Mouse (Mus musculus) erythroblast, adult 5-6 weeks (primary cell): ENCODE data around the gene Dicer1. TPM values are rescaled to one million over a fixed set of nuclear protein-coding genes. Genes with fewer than 3 reads are reported as not detected.

ENCODE experiments used
- ATAC-seq: replicated peaks from 2 replicates; pipeline ENCODE4 v1.8.0; 2016; ENCODE audit warnings: moderate number of reproducible peaks, mild to moderate bottlenecking, moderate TSS enrichment, inconsistent platforms; ENCODE audit not compliant: poor library complexity, low FRiP score, severe bottlenecking
- total RNA-seq, 2 experiments: library from RNA; stranded (forward) in 1 of 2; stranded (reverse) in 1 of 2; fragments of 150-400 nt in 1 of 2; fragments of 200-764, 138-1000 nt in 1 of 2; gene quantifications; 2 replicates each; pipeline versions ENCODE4 v1.2.3 to v1.2.4; 2015 to 2017; ENCODE audit warnings: low replicate concordance in 2 of 2

Gene Dicer1
- total RNA-seq, 2 experiments from 2014 or later = 4.4 to 12.9 TPM

DNA sequence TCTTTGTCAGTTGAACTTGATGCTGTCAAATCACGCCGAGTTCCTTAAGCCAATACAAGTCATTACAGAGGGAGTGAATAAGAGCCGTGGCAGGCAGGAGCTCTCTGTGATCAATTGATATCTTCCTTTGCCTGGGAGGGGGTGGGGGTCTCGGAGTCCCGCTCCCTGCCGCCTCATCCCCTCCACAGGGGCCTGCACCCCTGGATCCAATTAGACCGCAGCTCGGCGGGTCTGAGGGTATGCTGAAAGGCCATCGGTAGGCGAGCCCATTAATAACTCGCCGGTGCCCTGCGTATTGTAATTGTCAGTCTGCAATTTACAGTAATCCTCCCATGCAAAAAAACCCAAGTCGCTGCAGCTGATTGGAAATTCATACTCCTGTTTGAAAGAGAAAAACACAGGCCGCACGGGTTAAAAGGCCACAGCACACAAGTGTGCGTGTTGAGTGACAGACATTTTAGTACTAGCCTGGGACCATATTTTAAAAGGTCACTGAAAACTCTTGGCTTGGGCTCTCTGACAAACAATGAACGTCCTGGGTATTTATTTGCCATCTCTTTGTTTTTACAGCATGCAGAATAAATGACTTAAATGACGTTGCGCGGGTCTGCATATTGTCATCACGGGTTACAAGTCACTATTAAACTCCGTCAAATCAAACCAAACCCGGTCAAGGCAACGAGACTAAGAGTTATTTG lies 72.5 kb downstream of the Dicer1 start:
- ATAC-seq = no peak

DNA sequence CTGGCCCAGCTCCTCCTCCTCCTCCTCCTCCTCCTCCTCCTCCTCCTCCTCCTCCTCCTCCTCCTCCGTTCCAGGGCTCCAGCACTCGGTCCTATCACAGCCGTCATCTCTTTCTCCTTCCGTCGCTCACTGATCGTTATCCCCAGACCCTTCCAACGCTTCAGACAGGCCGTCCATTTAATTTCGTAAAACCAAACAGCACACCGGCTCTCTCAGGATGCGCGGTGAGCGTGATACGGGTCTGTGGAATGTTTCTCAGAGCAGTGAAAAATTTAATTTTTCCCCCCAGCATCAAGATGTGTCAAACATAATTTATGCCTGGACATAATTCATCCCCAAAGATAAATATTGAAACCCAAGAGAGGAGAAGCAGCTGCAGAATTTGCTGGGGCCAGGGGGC lies 73.3 kb downstream of the Dicer1 start:
- ATAC-seq = no peak

DNA sequence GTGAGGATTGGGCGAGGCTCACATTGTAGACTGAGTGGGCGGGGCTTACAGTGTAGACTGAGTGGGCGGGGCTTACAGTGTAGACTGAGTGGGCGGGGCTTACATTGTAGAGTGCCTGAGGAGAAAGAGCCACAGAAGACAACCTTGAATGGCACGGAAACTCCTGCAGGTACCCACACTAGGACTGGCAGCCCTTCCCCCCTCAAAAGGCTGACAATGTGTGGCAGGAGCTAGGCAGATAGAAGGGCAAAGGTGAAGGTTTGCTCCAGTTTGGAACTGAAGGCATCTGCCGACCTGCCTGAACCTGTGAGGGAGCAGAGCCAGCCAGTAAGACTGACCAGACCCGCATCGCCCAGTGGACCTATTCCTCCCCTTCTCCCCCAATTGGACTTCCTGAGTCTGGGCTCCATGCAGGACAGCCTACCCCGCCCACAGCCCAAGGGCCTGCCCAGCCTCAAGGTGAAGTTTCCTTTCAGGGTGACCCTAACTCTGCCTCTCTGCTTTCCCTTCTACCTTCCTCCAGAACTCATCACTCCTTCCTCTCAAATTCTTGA lies 74.3 kb downstream of the Dicer1 start:
- no peak for ATAC-seq

DNA sequence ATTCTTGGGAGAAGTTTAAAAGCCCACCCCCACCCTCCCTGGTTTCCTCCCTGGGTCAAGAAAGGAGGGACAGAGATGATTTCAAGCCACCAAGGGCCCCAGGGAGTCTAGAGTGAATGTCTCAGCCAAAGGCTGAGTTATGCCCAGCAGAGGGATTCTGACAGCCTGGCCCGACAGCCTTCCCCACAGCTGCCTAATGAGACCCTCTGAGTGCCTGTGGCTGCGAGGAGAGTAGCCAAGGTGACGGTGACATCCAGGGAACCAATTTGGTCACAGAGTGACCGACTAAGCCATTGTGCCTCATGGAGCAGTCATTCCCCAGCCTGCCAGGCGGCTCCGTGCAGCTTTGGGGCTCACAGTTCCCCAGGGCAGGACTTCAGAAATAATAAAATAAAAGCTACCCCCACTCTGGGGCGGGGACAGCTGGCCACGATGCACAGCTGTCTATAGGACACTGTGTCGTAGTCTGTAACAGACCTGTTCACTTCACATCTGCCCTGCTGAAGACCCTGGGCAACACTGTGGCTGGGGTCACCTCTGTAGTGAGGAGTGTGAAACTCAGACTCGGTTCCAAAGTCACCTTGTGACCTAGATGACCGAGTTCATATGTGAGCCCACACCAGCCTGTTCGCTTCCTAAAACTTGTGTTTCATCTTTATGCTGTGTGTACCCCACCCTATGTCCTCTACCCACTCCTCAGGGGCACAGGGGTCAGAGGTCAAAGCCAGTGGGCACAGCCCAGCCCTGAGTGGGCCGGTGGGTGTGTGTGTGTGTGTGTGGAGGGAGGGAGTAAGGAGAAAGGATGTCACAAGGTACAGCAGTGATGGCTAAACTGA lies 75.0 kb downstream of the Dicer1 start:
- 0 out of 2 replicates have a peak, but pooled peaks have one; percentile 51 for ATAC-seq

- ATAC-seq = no peak
Measured at GRCm38 (mm10) chr12:104672976-104673375, 78.8 kb downstream of the Dicer1 start.

DNA sequence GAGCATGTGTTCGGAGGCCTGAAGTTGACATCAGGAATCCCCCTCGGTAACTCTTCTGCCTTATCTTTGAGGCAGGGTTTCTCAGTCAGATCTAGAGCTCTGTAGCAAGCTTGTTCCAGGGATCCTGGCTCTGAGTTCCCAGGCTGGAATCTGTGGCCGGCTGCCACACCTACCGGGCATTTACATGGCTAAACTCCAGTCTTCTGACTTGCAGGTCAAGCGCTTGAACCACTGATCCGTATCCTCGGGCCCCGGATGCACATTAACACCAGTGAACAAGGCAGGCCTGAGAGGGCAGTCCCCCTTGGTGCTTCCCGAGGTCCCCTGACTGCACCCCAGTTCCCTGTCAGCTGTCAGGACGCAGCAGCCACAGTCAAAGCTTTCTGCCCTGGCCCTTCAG lies 79.3 kb downstream of the Dicer1 start:
- ATAC-seq = no peak

DNA sequence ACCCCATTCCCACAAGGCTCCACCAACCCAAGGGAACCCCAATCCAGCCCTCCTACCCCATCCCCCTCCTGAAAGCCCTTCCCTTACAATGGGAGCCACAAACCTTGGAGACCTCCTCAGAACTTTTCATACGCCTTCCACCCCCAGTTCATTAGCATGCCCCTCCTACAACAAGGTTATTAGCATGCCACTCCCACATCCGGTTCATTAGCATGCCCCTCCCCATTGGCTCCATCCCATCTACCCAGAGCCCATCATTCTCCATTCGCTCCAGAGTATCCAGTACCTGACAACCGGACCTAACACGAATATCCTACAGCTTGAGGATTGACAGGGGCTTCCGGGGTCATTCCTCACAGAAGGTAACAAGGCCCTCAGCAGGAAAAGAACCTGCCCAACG lies 83.9 kb downstream of the Dicer1 start:
- no peak for ATAC-seq

DNA sequence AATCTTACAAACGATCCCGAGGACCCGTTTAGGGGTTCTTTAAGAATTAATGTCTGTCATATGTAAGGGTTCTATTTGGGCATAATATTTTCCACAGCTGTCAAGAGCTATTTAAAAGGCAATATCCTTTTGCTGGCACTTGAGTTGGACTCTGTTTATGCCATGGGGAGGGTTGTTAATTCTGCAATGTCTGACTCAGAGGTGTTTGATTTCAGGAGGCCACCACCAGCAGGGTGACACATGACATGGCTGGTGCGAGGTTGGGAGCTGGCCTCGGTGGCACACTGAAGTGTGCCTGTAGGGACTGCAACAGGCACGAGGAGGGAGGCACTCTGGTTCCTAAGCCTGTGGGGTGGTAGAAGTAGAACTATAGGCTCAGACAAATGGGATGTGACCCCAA lies 85.8 kb downstream of the Dicer1 start:
- ATAC-seq = no peak

DNA sequence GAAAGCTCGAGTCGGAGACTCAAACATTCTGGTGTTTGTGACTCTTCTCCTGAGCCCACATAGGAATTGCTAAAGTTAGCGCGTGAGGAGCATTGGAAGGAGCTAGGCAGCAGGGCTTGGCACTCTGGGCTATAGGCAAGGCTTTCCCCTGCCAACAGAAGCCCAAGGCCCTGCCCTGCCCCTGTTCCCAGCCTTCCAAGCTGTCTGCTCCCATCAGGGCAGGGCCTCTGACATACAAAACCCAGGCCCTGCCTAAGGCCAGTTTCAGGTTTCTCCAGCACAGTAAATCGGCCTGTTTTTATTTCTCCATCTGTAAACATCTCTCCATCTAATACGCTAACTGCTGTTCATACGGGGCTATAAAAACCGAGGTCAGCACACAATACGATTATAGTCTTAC lies 86.2 kb downstream of the Dicer1 start:
- no peak for ATAC-seq

- ATAC-seq = no peak
Measured at GRCm38 (mm10) chr12:104656146-104656545, 95.6 kb downstream of the Dicer1 start.

DNA sequence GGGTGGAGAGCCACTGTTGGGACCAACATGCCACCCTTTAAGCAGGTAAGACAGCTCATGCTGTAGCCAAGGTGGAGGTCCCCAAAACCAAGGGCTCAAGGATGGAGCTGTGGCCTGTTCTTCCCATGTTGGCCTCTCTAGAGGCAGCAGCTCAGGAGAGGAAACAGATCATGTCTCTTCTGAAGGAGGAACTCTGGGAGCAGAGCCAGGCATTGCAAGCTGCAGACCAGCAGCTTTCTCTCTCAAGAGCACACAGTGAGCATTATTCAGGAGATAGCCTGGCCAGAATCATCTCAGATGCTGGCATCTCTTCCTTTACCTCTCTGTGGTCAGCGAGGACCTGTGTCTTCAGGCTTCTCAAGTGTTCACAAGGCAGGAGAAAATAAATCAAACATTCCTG lies 96.7 kb downstream of the Dicer1 start:
- ATAC-seq = no peak

DNA sequence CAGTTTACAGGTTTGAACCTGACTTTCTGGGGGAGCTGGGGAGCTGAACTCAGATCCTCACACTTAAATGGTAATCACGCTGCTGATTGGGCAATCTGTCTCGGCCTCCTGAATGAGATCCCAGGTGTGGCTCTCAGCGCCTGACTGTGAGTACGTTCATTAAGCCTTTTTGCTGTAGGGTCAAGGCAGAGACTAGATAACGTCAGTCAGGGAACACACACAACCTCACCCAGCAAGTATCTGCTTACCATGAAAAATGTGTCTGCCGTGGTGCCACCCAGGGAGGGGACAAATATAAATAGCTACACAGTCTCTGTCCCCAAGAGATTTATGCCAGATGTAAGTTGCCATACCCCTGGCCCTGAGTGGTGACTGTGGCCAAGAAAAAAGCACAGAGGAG lies 99.7 kb downstream of the Dicer1 start:
- no peak for ATAC-seq

DNA sequence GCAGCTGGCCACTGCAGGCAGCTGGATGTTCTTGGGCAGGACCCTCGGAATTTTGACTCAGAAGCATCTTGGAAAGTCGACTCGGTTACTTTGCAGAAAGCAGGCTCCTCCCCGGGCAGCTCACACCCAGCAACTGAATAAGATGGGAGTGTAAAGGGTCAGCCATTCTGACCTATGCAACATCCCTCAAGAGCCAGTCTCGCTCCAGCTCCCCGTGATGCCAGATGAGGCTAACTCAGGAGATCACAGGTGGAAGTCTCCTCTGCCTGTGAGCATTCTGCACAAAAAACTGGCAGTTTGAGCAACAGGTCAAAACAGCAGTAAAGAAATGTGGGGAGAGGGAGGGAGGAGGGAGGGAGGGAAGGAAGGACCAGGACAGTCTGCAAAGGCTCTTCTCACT lies 100.5 kb downstream of the Dicer1 start:
- no peak for ATAC-seq

- ATAC-seq = no peak
Measured at GRCm38 (mm10) chr12:104650510-104651260, 101.1 kb downstream of the Dicer1 start.

DNA sequence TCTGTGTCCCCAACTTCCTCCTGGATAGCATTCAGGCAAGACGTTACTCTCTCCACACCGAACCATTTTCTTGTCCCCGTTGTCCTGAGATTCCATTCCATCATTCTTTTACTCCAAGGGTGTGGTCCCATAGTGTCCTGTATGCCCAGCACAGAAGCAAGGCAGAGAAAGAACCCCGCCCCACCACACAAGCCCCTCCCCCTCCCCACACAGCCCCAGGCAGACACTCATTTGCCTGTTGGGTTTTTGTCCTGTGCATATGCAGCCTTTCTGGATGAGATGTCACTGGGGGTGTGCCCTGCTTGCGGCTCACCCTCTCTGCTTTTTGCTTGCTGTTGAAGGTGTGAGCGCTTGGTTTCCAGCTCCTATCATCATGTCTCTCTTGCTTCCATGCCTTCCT lies 103.4 kb downstream of the Dicer1 start:
- no peak for ATAC-seq

GRCm38 (mm10) chr12:104642337-104642736 lies 109.4 kb downstream of the Dicer1 start:
- no peak for ATAC-seq

- no peak for ATAC-seq
Measured at GRCm38 (mm10) chr12:104640934-104641333, 110.8 kb downstream of the Dicer1 start.

GRCm38 (mm10) chr12:104638156-104638555 lies 113.6 kb downstream of the Dicer1 start:
- ATAC-seq = no peak
